Mouse (Mus musculus) gastrocnemius, postnatal 25 days (tissue): ENCODE measurements around the gene Zbtb45. TPM values are rescaled to one million over a fixed set of nuclear protein-coding genes. Genes with fewer than 3 reads are reported as not detected.

ENCODE experiments used
- total RNA-seq, 2 experiments: library from RNA; stranded (reverse); gene quantifications; 1 replicate in 1 of 2; 2 replicates in 1 of 2; pipeline ENCODE4 v1.2.3; 2021

Gene Zbtb45
- total RNA-seq, 2 experiments from 2014 or later, result 2.7 to 4.9 TPM

Other genes with a start within 250 kb of the Zbtb45 start
- gene Zscan18, start 206.4 kb downstream of the Zbtb45 start, total RNA-seq, result 1 to 10 TPM; 1.4 to 1.6 TPM
- gene Zfp329, start 191.2 kb downstream of the Zbtb45 start, total RNA-seq, result 1 to 10 TPM; 3.7 to 4.6 TPM
- 10 to 100 TPM in 1 of 2 experiments, 1 to 10 TPM in 1; 8.9 to 10.3 TPM for gene Zfp110, start 175.3 kb downstream of the Zbtb45 start, total RNA-seq
- 1 to 10 TPM; 2.4 TPM for gene Zfp128, start 128.9 kb downstream of the Zbtb45 start, total RNA-seq
- gene Zscan22, start 112.2 kb downstream of the Zbtb45 start, total RNA-seq, result 1 to 10 TPM; 2.7 to 3.4 TPM
- 100 to 1,000 TPM; 498 to 510 TPM for gene Rps5, start 87.7 kb downstream of the Zbtb45 start, total RNA-seq
- under 1 TPM; 0.21 to 0.33 TPM for gene Rnf225, start 82.6 kb downstream of the Zbtb45 start, total RNA-seq
- gene Zfp324, start 44.2 kb downstream of the Zbtb45 start, total RNA-seq, result 1 to 10 TPM; 2.0 to 2.2 TPM
- 1 to 10 TPM; 2.1 to 2.4 TPM for gene Zfp446, start 32.2 kb downstream of the Zbtb45 start, total RNA-seq
- not detected for gene Slc27a5, start 11.8 kb downstream of the Zbtb45 start, total RNA-seq
- gene Trim28, start 10.9 kb downstream of the Zbtb45 start, total RNA-seq, result 10 to 100 TPM; 59.1 to 60.7 TPM
- gene Chmp2a, start 24.8 kb upstream of the Zbtb45 start, total RNA-seq, result 10 to 100 TPM; 76.1 to 89.9 TPM
- gene Ube2m, start 28.2 kb upstream of the Zbtb45 start, total RNA-seq, result 100 to 1,000 TPM; 132 to 138 TPM
- under 1 TPM; 0.54 to 0.75 TPM for gene Mzf1, start 44.7 kb upstream of the Zbtb45 start, total RNA-seq
- gene Vmn1r85, start 85.1 kb upstream of the Zbtb45 start, total RNA-seq, result not detected
- gene Vmn1r86, start 109.9 kb upstream of the Zbtb45 start, total RNA-seq, result not detected
- gene Vmn1r87, start 130.1 kb upstream of the Zbtb45 start, total RNA-seq, result not detected
- gene Vmn1r88, start 149.5 kb upstream of the Zbtb45 start, total RNA-seq, result under 1 TPM; 0.03 to 0.10 TPM
- not detected for gene Vmn1r89, start 203.0 kb upstream of the Zbtb45 start, total RNA-seq